Mouse (Mus musculus) kidney, postnatal 25 days (tissue): ENCODE results near the gene Gm10401.

Experiments
- DNase-seq, 2 experiments: peaks; one replicate each; pipeline ENCODE4 v3.0.0; 2021; ENCODE audit warnings: mixed read lengths in 2 of 2

The Gm10401 gene

GRCm38 (mm10) chr5:115069611-115070010 is 28.5 kb downstream of the Gm10401 start:
- no peak for DNase-seq

- no peak for DNase-seq
Observed at GRCm38 (mm10) chr5:115068671-115069421, 29.2 kb downstream of the Gm10401 start.

DNA sequence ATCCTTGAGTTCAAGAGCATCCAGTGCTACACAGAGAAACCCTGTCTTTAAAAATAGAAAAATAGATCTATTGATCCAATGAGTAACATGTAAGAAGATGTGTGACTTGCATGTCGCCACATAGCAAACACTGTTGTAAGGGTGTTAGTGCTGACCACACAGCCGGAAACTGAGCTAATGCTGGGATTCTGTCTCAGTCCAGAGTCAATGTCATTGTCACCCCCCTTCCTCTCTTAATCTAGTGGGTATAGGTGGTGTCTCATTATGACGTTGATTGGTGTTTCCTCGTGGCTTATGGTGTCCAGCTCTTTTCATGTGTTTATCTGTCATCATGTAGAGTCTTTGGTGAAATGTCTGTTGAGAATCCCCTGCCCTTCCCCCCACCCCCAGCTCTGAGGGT is 31.9 kb downstream of the Gm10401 start:
- no peak for DNase-seq

- DNase-seq, result no peak
Observed at GRCm38 (mm10) chr5:115063391-115063790, 34.7 kb downstream of the Gm10401 start.

DNA sequence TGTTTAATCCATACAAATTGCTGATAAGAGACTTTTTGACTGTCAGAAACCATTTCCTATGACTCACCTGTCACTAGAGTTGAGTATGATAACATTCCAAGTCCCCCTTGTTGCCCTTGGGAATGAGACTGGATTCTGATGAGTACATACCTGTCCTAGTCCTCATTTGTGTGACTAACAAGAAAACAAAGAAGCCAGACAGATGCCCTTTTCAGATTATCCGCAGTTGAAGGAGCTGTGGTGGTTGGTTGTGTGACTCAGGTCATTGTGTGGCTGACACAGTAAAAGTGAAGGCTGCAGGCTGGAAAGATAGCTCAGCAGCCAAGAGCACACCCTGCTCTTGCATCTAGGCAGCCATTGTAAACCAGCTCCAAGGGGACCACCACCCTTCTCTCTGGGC is 35.5 kb downstream of the Gm10401 start:
- no peak for DNase-seq

GRCm38 (mm10) chr5:115060977-115061376 is 37.1 kb downstream of the Gm10401 start:
- DNase-seq, result no peak

GRCm38 (mm10) chr5:115060067-115060695 is 37.9 kb downstream of the Gm10401 start:
- DNase-seq, result no peak

DNA sequence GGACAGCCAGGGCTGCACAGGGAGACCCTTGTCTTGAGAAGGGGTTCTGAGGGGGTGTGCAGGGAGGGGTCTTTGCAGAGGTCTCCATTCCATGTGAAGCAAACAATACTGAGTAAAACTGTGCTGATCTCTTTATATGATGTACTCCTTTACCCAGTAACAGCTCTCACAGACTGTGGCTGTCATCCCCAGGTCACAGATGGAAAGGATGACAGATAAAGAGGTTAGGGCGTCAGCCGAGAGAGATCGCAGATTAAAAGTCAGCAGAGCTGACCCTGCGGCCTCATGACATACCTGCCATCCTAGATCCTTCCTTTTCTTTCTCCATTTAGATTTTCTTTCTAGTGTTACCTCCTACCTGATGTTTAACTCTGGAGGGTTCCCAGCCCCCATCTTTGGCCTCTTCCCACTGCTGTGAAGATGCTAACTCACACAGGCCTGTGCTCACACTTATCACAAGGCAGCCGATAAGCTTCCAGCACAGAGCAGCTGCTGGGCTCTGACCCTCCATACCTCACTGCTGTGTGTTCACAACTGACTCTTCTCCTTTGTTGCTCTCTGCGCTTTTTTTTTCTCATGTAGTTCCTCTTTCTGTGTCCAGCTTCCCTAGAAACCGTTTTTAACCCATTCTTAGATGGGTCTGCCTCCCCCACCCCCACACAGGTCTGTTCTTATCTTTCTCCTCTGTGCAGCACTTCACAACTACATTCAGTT is 39.4 kb downstream of the Gm10401 start:
- no peak for DNase-seq

DNA sequence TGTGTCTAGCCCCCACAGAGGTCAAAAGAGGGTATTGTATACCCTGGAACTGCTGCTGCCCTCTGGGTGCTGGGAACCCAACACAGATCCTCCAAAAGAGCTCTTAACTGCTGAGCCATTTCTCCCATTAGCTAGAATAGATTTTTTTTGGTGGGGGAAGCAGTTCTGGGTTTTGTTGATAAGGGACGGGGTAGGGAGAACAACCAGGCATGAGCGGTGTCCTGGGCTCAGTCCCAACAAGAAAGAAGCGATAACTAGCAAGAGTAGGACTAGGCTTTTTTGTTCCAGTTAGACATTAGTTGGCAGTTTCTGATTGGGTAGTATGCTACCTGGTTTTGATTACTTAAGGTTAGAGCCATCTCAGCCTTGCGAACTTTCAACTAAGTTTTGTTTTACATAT is 40.9 kb downstream of the Gm10401 start:
- DNase-seq, result no peak

DNA sequence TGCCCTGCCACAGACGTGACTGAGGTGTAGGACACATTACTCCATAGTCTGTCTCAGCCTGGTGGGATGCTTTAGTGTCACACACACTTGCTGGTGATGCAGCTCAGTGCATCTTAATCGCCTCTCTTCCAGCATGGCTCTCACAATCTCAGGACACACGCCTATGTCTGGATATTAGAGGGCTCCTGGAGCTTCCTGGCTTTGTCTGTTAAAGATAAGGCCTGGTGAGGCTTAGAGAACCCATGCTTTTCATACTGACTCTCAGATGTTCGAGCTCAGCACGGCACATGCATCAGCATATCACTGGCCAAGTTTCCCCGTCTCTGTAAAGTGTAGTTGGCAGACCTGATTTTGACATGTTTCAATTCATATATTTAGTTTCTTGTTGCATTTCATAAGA is 42.7 kb downstream of the Gm10401 start:
- no peak for DNase-seq

GRCm38 (mm10) chr5:115053791-115054396 is 44.2 kb downstream of the Gm10401 start:
- no peak for DNase-seq

GRCm38 (mm10) chr5:115052546-115052945 is 45.5 kb downstream of the Gm10401 start:
- peak in 1 of 2 experiments; percentile 68 for DNase-seq

- no peak for DNase-seq
Observed at GRCm38 (mm10) chr5:115050776-115051175, 47.3 kb downstream of the Gm10401 start.

- no peak for DNase-seq
Observed at GRCm38 (mm10) chr5:115049692-115050091, 48.4 kb downstream of the Gm10401 start.
